Mouse (Mus musculus) erythroid progenitor cell, adult 5-6 weeks (primary cell): Measurements from ENCODE around the gene Rassf8. TPM values are rescaled to one million over a fixed set of nuclear protein-coding genes. Genes with fewer than 3 reads are reported as not detected.

Experiments used
- total RNA-seq, 2 experiments: library from RNA; stranded (forward) in 1 of 2; stranded (reverse) in 1 of 2; fragments of 150-400 nt in 1 of 2; fragments of 186-747, 209-891 nt in 1 of 2; gene quantifications; 2 replicates each; pipeline versions ENCODE4 v1.2.3 to v1.2.4; 2015 to 2017; ENCODE audit warnings: low replicate concordance in 2 of 2

The Rassf8 gene
- total RNA-seq, 2 experiments from 2014 or later, result 1.4 to 3.4 TPM

Other genes starting within 250 kb of the Rassf8 start
- gene Lmntd1, start 132.4 kb upstream of the Rassf8 start, total RNA-seq (2015; ENCODE audit: low replicate concordance), result not detected in 2 replicates
- not detected in 2 replicates for gene Lmntd1, start 132.4 kb upstream of the Rassf8 start, total RNA-seq (2017; ENCODE audit: low replicate concordance)
- not detected in 2 replicates for gene Tuba3b, start 131.0 kb upstream of the Rassf8 start, total RNA-seq (2015; ENCODE audit: low replicate concordance)
- gene Tuba3b, start 131.0 kb upstream of the Rassf8 start, total RNA-seq (2017; ENCODE audit: low replicate concordance), result not detected in 2 replicates
- 0.42 and 1.1 TPM in 2 replicates for gene Bhlhe41, start 118.8 kb downstream of the Rassf8 start, total RNA-seq (2015; ENCODE audit: low replicate concordance)
- not detected in 2 replicates for gene Bhlhe41, start 118.8 kb downstream of the Rassf8 start, total RNA-seq (2017; ENCODE audit: low replicate concordance)
- gene Sspn, start 184.9 kb downstream of the Rassf8 start, total RNA-seq (2015; ENCODE audit: low replicate concordance), result not detected in 2 replicates
- 1.5 TPM in 1 of 2 replicates, not detected in the other for gene Sspn, start 184.9 kb downstream of the Rassf8 start, total RNA-seq (2017; ENCODE audit: low replicate concordance)